Mouse (Mus musculus): ENCODE results near the gene Aifm3. TPM values are rescaled to one million over a fixed set of nuclear protein-coding genes. Genes with fewer than 3 reads are reported as not detected.
A peak's percentile ranks its signal among the peaks of the same experiment; 100 is the strongest.
"Not testable (repeated sequence)": the region's sequence is repeated elsewhere in the genome, so short reads cannot be mapped to it uniquely, and the experiment has no call there.

The Aifm3 gene
- total RNA-seq, 2 experiments from 2014 or later, result 9.3 to 13.6 TPM

DNA sequence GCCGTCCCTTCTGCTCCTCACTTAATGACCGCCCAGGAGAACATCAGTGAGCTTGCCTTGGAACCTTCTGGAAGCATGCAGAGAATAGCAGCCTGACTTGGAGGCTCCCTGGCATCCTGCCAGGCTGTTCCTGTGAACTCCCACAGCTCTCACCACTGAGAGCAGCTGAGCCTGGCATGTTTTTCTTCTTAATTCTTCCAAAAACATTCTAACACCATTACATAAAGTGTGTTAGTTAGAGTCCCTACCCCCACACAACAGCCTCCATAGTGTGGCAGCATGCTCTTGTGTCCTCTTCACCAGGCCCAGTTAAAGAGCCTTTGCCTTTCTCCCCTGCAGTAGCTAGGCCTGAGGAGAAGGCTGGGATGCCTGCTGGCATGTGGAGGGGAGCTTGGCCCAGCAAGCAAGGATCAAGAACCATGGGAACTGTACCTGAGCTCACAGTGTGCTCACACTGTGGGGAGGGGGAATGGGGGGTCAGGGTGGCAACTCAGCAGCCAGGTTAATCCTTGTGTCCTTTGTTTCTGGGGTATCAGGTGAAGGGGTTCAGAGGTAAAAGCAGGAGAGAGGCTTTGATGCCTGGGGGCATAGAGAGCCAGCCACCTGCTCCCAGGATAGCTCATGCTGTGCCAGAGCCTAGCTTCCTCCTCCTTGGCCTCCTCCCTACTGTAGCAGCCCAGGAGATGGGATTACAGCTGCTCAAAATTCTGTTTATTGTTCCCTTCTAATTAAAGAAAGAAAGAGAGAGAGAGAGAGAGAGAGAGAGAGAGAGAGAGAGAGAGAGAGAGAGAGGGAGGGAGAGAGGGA is 7.3 kb downstream of the Aifm3 start:
- DNase-seq, result peak; percentile 78
- intact Hi-C loops (cut with DNase I), result no loop called here

DNA sequence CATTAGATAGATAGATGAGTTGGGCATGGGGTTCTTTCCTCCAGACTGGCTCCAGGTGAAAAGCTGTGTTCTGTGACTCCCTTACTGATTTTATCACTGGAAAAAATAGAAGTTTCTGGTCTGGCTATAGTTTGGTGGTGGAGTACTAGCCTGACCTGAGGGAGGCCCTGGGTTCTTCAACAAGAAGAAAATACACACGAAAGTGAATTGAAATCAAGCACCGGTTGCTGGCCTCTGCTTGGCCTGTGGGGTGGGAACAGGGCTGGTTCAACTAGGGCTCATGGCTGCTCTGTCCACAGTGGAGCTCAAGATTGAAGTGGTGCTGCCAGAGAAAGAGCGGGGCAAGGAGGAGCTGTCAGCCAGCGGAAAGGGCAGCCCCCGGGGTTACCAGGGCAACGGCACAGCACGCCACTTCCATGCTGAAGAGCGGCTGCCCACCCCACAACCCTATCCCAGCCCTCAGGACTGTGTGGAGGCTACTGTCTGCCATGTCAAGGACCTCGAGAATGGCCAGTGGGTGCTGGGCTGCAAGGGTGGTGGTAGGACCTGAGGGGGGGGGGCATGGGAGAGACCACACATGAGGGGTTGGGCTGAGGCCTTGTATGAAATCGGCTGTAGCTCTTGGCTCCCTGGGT is 10.0 kb downstream of the Aifm3 start:
- intact Hi-C loops (cut with DNase I), result no loop called here
- peak; percentile 86 for DNase-seq

DNA sequence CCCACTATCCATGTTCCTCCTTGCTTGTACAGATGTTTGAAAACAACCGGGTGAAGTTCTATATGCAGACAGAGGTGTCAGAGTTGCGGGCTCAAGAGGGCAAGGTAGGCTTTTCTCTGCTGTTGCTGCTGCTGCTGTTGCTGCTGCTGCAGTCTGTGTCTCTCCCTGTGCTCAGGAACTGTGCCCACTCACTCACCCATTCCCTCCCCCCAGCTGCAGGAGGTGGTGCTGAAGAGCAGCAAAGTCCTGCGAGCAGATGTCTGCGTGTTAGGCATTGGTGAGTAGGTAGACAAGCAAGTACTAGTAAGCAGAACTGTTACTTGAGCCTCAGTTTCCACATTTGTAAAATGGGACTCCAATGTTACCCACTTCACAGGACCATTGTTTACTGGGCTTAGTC is 13.3 kb downstream of the Aifm3 start:
- DNase-seq, result no peak
- intact Hi-C loops (cut with DNase I), result no loop called here

DNA sequence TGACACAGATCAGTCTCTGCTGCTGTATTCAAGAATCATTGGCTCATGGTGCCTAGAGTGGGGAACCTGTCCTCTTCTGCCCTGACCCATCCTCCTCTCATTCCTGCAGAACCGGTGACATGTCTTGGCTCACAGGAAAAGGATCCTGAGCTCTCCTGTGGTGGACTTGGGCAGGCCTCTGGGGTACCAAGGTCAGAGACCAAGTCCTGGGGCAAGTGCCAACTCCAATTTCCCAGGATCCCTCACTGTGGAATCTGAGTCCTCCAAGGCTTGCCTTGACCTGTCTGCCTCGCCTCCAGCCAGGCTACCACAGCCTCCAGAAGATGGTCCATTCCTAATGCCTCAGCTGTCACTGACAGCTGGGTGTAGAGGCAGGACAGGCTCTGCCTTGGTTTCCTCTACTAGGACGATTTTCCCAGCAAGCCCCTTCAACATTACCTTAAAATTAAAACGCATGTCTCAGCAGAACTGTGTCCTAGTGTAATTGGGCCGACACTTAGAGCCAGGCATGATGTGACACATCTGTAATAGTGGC is 17.7 kb downstream of the Aifm3 start:
- no peak for DNase-seq

DNA sequence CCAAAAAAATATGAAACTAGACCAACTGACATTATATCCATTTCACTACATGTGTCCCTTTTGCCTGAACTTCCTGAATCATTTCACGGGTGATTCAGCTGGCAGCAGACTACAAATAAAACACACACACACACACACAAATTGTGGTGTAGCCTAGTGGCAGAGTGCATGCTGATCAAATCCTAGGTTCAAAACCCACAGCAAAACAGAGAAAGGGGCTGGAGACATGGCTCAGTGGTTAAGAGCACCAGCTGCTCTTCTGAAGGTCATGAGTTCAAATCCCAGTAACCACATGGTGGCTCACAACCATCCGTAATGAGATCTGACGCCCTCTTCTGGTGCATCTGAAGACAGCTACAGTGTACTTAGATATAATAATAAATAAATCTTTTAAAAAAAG is 18.6 kb downstream of the Aifm3 start:
- intact Hi-C loops (cut with DNase I); DNase-seq: not testable (repeated sequence)

More for the DNA sequence above, 17.7 kb downstream of the Aifm3 start:
- intact Hi-C loops (cut with DNase I), result no loop called here

DNA sequence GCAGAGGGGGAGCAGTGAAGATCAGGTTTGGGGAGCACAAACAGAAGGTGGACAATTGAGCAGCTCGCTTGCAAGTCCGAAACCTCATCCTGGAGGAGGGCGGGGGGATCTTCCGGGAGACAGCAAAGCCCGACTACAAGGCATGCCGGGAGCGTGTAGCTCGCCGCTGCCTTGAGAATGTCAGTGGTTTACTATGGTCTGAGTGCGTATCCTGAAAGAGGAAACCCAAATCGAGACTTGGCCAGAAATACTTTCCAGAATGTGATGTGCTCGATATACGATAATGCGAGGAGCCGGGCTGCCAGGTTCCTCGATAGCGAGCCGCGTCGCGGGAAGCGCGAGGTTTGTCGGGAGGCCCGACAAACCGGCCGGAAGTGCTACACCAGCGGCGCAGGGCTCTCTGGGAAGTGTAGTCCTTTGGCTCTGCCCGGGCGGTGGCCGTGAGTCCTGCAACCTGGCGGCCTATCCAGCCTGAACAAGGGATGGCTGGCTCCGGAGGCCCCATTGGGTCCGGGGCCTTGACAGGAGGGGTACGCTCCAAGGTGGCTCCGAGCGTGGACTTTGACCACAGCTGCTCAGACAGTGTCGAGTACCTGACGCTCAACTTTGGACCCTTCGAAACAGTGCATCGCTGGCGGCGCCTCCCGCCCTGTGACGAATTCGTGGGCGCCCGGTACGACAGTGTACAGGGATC is 19.3 kb downstream of the Aifm3 start, which contains the start of gene Lztr1:
TSS of gene Lztr1 (plus strand) at position 143 of the 694 bp plus-strand sequence.
- peak; percentile 90 for DNase-seq
- intact Hi-C loops (cut with DNase I), result no loop called here

DNA sequence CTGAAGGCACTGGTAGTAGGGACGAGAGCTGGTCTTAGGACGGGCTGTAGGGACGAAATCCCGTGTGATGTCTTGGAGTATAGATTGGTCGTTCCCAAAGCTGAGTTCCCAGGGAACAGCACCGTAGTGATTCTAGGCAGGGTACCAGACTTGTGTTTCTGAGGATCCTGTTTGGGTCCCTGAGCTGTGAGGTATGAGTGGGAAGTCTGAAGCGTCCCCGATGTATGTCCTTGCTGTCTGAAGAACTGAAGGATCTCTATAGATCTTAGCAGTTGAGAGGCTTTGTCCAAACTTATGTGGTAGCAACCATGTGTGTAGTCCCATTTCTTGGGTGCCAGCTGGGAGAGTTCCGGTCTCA is 19.8 kb downstream of the Aifm3 start:
- intact Hi-C loops (cut with DNase I), result no loop called here

DNA sequence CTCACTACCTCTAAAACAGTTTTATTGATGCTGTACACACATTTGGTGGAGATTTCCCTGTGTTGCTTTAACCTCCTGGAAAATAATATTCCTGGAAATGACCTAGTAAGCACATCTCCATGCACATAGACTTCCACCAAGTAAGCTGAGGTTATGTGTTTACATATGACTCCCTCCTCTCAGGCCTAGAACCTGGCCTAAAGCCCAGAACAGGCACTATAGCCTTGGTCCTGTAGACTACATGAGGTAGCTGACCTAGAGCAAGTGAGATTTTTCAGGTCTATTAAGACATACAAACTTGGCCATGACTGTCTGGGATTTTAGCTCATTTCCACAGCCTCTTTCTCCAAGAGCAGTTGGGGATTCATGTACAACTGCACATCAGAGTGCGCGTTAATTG is 20.7 kb downstream of the Aifm3 start:
- intact Hi-C loops (cut with DNase I), result no loop called here
- no peak for DNase-seq

More for the DNA sequence above, 19.8 kb downstream of the Aifm3 start:
- DNase-seq, result no peak

DNA sequence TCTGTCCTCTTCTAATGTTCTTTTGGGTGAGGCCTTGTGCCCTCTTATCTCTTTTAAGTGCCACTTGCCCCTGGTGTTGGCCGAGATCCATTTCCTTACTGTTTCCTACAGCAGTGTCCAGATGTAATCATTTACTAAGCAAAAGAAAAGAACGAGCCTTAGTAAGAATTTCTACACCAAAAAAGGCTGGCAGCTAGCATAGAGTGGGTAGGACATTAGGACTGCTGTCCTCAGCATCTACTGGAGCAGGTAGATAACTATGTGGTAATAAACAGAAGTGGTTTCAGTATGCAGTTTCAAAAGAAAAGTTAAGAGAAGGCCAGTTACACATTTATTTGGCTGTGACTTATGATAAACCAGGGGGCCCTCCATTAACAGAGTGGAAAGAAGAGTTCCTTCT is 21.3 kb downstream of the Aifm3 start:
- no peak for DNase-seq
- intact Hi-C loops (cut with DNase I), result no loop called here

DNA sequence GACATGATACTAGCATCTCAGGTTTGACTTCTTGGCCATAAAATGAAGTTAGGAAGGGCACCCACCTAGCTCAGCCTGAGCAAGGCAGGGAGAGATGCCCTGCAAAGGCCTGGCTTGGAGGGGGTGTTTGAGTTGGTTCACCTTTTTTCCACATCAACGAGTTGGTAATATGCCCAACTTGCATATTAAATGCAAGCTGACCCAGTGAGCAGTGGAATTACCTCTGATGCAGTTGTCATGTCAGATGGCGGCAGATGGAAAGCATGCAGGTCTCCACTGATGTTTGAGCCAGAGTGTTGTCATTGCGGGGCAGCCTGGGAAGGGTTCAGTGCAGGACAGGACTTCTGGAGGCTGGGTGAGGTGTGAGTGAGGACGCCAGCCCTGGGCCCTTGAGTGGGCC is 22.0 kb downstream of the Aifm3 start:
- intact Hi-C loops (cut with DNase I), result no loop called here
- DNase-seq, result no peak

DNA sequence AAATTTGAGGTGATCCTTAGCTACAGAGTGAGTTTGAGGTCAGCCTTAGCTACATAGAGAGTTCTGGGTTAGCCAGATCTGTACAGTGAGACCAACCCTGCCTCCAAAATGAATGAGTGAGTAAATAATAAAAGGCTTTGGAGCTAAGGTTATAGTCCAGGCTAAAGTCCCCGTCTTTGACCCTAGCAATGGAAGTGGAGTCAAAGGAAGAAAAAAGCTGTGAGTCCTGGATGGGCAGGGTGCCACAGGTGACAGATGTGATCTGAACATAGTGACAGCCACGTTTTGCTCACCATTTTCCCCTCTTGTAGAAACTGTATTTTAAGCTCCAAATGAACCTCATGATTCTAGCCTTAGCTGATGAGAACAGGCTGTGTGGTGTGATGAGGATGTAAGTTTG is 29.5 kb downstream of the Aifm3 start:
- intact Hi-C loops (cut with DNase I), result no loop called here
- DNase-seq, result no peak

DNA sequence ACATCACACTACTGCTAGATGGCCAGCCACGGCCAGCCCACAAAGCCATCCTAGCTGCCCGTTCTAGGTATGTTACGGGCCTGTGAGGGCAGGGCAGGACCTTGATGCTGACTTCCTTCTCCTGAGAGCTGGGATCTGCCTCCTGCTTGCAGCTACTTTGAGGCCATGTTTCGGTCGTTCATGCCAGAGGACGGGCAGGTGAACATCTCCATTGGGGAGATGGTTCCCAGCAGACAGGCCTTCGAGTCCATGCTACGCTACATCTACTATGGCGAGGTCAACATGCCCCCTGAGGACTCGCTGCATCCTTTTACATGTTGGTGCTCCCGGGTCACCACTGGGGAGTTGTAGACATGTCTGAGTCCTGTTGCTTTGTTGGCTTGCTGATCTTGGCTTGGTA is 34.7 kb downstream of the Aifm3 start:
- DNase-seq, result no peak
- intact Hi-C loops (cut with DNase I), result no loop called here

DNA sequence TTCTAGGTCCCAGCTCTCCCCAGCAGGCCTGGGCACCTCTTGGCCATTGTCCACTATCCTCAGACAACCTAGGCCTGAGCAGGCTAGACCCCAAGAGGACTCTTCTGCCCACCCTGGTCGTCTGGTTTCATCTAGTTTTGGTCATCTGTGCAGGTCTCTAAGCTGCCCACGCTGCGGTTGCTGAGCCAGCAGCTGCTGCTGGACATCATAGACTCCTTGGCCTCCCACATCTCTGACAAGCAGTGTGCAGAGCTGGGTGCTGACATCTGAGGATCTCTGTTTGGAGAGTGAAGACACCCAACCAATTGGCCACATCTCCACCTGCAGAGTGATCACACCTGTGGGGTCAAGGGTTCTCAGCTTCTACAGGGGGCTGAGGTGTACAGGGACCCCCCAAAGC is 36.1 kb downstream of the Aifm3 start:
- intact Hi-C loops (cut with DNase I), result no loop called here
- DNase-seq, result no peak

DNA sequence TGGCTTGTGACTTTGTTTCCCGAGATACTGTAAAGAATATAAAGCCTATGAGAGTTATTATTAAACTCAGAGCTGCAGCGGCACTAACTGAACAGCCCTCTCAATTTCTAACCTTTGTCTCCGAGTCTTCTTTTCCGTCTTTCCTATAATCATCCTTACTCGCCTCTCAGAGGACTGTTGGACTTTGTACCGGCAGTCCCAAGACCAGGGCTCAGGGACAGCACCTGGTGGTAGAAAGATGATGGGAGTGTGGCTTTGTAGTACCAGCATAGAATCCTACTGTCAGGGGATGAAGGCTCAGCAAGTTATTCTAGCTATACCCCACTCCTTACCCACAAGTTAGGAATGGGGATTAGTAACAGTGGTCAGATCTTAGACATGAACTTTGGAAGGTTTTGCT is 36.8 kb downstream of the Aifm3 start:
- intact Hi-C loops (cut with DNase I), result no loop called here
- DNase-seq, result no peak

DNA sequence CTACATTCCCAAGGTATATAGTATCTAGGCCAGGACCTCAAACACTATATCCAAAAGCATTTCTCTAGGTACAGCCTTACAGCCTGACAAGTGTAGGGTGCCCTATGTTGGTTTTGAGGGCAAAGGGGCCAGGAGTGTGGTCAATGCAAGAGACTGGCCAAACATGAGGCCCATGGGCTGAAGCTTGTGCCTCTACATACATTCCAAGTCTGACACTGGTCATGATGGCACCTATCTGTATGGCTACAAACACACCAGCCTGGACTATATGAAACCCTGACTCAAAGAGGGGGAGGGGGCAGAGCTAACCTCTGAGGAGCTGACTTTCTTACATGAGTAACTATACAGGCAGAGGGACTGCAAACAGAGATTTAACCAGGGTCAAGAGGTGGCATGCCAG is 38.2 kb downstream of the Aifm3 start:
- no peak for DNase-seq
- intact Hi-C loops (cut with DNase I), result no loop called here

DNA sequence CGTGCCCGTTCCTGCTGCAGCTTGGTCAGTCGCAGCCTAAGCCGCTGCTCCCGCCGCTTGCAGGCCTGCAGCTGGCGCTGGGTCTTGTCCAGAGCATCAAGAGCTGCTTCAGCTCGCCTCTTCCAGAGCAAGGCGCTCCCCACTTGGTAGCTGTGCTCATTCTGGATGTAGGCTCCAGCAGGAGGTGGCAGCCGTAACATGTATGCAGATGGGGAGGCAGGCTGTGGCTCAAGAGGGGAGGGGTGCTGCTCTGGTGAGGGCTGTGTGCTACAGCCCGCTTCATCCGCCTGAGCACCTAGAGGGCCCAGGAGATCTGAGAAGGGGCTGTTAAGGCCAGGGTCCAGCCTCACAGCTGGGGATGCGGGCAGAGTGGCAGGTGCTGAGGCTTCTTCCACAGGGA is 38.9 kb downstream of the Aifm3 start:
- intact Hi-C loops (cut with DNase I), result no loop called here
- no peak for DNase-seq

DNA sequence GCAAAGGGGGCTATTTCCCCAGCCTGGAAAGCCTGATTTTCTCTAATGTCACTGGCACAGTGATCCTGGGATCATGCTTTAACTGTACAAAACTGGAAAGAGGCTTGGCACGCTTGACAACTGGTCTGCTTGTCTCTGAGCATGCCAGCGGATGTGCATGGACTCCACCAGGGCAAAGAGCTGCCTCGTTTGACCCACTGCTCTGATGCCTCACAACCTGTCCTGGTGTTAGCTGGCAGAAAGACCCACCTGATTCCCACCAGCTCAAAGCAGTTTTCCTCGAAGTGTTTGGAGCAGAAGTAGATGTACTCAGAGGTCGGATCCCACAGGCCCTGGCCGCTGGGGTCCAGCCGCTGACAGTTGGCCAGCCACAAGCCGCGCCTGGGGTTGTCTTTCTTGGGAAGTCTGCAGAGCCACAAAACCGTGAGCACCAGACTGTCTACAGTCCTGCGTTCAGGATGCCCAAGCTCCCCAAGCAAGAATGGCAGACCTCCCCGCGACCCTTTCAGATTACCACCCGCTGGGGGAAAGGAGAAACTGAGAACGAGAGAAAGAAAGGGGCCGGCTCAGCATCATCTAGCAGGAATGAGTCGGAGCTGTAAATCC is 40.7 kb downstream of the Aifm3 start:
- intact Hi-C loops (cut with DNase I), result no loop called here
- DNase-seq, result peak; percentile 34

DNA sequence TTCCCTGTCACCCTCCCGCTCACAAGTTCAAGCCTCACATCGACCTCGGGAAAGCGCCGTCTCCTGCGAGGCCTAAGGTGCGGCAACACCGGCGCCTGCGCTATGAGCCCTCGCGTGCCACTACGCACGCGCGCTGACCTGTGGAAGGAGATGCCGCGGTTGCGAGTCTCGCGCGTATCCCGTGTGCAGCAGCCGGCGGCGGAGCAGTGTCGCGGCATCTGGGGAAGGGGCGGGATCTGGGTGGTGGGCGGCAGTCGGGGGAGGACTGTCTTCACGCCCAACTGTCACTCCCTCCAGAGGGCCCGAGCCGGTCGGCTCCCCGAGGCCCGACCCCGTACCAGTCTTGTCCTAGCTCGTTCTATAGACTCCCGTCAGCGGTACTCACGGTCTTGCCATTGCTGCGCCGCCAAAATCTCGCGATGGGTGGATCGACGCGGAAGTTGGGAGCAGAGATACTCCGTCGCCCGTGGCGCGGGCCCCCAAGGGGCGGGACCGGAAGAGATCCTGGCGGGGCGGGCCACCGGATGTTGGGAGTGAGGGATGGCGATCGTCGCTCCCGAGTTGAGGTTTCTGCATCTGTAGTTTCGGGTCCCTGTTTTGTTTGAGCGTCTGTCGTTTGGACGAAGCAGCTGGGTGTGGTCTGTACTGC is 41.4 kb downstream of the Aifm3 start, which contains the start of gene Thap7:
TSS of gene Thap7 (minus strand) at position 497 of the 649 bp plus-strand sequence.
- intact Hi-C loops (cut with DNase I), result no loop called here
- peak; percentile 98 for DNase-seq

DNA sequence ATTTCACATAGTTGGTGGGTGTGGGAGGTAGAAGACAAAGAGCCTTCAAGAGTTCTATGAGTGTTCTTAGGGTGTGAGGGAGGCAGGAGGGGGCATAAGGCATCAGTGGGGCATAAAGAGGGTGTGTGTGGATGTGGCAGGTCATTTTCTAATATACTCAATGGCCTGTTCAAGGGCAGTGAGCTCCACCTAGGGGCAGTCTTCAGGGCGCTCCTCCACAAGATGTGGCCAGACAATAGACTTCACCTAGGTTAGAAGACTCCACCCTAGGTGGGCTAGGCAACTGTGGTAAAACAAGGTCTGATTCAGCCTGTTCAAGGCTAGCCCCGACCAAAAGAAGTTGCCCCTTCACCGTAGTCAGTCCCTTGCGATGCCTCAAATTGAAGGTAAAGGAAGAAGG is 42.9 kb downstream of the Aifm3 start:
- DNase-seq, result peak; percentile 32
- intact Hi-C loops (cut with DNase I), result no loop called here

DNA sequence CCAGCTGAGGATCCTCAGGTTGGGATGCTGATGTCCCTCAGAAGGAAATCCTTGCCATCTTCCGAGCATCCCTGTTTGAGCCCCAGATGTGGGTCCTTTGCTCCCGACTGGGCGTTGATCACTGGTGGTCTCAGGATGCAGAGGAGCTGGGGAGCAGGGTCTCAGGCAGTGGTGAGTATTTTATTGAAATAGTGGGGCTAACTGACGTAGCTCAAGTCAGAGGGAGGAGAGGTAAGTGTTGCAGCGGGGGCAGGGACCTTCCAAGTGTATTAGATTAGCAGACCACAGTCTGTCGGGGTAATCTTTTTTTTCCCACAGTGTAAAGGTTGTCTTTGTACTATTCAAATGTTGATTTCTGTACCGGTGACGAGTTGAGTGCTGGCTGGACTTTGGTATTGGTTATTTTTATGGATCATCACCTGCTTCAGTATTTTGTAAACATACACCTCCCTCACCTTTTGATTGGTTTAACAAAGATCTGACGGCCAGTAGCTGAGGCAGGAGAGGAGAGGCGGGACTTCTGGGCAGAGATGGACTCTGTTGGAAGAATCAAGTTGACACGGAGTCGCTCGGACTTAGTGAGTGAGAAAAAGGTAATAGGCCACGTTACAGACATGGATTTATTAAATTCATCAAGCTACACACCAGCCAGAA is 43.4 kb downstream of the Aifm3 start:
- no peak for DNase-seq

More for the DNA sequence above, 43.4 kb downstream of the Aifm3 start:
- intact Hi-C loops (cut with DNase I), result no loop called here

All from left cerebral cortex, postnatal 4 days (tissue).